Comparison of ENCODE assay signal across 8 mouse cellular contexts in the genomic region with DNA sequence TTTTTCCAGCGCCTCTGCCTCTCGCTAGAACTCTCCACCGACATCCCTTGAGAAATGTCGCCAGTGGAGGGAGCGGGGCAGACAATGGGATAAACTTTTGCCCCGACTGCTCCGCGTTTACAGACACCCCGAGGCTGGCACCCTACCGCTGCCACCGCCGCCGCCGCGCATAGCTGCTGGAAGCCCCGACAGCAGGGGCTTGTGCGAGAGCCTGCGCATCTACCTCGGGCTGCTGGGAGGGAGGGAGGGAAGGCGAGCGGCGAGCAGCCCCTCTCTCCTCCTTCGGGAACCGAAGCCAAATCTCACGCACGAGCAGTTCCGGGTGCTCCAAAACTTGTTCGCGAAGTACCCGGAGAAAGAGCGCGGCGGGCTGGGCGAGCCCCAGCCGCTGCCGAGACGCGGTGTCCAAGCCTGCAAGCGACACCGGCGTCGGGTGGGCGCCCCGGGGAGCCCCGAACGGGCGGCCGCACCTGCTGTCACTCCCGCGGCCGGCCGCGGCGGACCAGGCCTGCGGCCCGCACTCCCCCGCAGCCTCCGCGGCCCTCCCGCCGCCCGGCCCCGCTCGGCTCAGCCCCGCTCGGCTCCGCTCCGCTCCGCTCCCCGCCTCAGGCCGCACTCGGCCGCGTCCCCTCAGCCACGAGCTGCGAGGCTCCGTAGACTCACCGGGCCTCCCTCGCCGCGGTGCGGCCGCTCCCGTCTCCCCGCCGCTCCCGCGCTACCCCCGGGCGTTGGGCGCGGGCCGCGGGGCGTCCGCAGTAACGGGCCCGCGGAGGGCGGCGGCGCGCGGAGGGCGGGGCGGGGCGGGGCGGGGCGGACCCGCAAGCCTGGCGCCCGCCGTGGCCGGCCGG. TPM values are rescaled to one million over a fixed set of nuclear protein-coding genes. Genes with fewer than 3 reads are reported as not detected.
DNase-seq lines count a peak whose midpoint lies in the region; ATAC-seq and TF ChIP-seq lines count a peak whose summit lies in the region.

No protein-coding gene starts in this region.

- no peak for TF ChIP-seq POLR2A in cerebellum, adult 2 months (IDR thresholded peaks at IDR 0.05; ENCODE audit: borderline replicate concordance, insufficient read depth, low read length)

- no peak for TF ChIP-seq CTCF in cerebellum, adult 2 months (IDR thresholded peaks at IDR 0.05; ENCODE audit: borderline replicate concordance, insufficient read depth, low read depth, low read length)

- no peaks in the 10 kb centered on the region for H3K4me1 ChIP-seq in cerebellum, adult 2 months (ENCODE audit: control insufficient read depth, insufficient read depth, low read length)
- H3K4me1 ChIP-seq in intestine, embryonic 15.5 days (replicated peaks): 0 out of 2 replicates have a peak, but pooled peaks cover 5% of the 10 kb centered on the region
- H3K4me1 ChIP-seq in neural tube, embryonic 13.5 days (replicated peaks): peaks cover 26% of the 10 kb centered on the region

- WGBS in cerebellum, adult 2 months: 1% methylated on average over 110 of the region's 115 CpGs
- under 1% methylated on average over 105 of the region's 115 CpGs for WGBS in intestine, embryonic 15.5 days
- under 1% methylated on average over 99 of the region's 115 CpGs for WGBS in neural tube, embryonic 13.5 days

- H3K9me3 ChIP-seq in intestine, embryonic 15.5 days: no peaks in the 10 kb centered on the region
- H3K9me3 ChIP-seq in neural tube, embryonic 13.5 days: no peaks in the 10 kb centered on the region

- no peaks in the 10 kb centered on the region for H3K27me3 ChIP-seq in cerebellum, adult 2 months (ENCODE audit: control insufficient read depth, insufficient read depth, low read length)
- no peaks in the 10 kb centered on the region for H3K27me3 ChIP-seq in intestine, embryonic 15.5 days (replicated peaks)
- no peaks in the 10 kb centered on the region for H3K27me3 ChIP-seq in neural tube, embryonic 13.5 days

- ATAC-seq in intestine, embryonic 15.5 days: peak; percentile 82
- ATAC-seq in neural tube, embryonic 13.5 days (ENCODE audit: low read depth): peak; percentile 78

- peak overlapping the region; percentile 85 for H3K4me2 ChIP-seq in intestine, embryonic 15.5 days (replicated peaks)
- peak overlapping the region; percentile 74 for H3K4me2 ChIP-seq in neural tube, embryonic 13.5 days

- peak; percentile 3 to 43 for DNase-seq in urinary bladder, adult 18-20 months (ENCODE audit: low spot score in 2 of 2)
- DNase-seq in urinary bladder, postnatal 10 days (ENCODE audit: low spot score): no peak
- DNase-seq in cerebellum, adult 2 months: peak in 1 of 2 experiments; percentile 33
- DNase-seq in frontal cortex, postnatal 36 days (ENCODE audit: low spot score in 2 of 2): peak; percentile 15 to 17
- peak; percentile 18 to 31 for DNase-seq in lung, adult 18-20 months
- peak; percentile 44 for DNase-seq in urinary bladder, adult 2 months (ENCODE audit: low spot score)

- H3K36me3 ChIP-seq in intestine, embryonic 15.5 days: no peaks in the 10 kb centered on the region
- H3K36me3 ChIP-seq in neural tube, embryonic 13.5 days: no peaks in the 10 kb centered on the region

- peak overlapping the region; percentile 65 for H3K4me3 ChIP-seq in cerebellum, adult 2 months (replicated peaks; ENCODE audit: insufficient read depth, low read depth, low read length)
- peak overlapping the region; percentile 96 for H3K4me3 ChIP-seq in intestine, embryonic 15.5 days (replicated peaks)
- H3K4me3 ChIP-seq in neural tube, embryonic 13.5 days: peak overlapping the region; percentile 91

- peak overlapping the region; percentile 81 for H3K9ac ChIP-seq in intestine, embryonic 15.5 days
- peak overlapping the region; percentile 88 for H3K9ac ChIP-seq in neural tube, embryonic 13.5 days

- H3K27ac ChIP-seq in cerebellum, adult 2 months (ENCODE audit: insufficient read depth, low read length): no peak overlapping the region
- peak overlapping the region; percentile 77 for H3K27ac ChIP-seq in intestine, embryonic 15.5 days
- peak overlapping the region; percentile 87 for H3K27ac ChIP-seq in neural tube, embryonic 13.5 days (replicated peaks)

RNA-seq across cellular contexts. Expression of gene Gkap1, which starts 1.9 kb away (rescaled TPM):
- 27.9 and 30.0 TPM in 2 replicates for polyA plus RNA-seq in cerebellum, adult 2 months (2012; rRNA removed)
- polyA plus RNA-seq in intestine, embryonic 15.5 days (2015; fragmentation: Nextera tagmentation; extraction: Ambion mirVana): 20.0 and 21.5 TPM in 2 replicates
- 29.5 and 29.7 TPM in 2 replicates for polyA plus RNA-seq in neural tube, embryonic 13.5 days (2015; fragmentation: Nextera tagmentation; extraction: Ambion mirVana)
- polyA plus RNA-seq in urinary bladder, adult 2 months (2012; rRNA removed): 27.6 and 29.1 TPM in 2 replicates

RNA-seq across cellular contexts. Expression of gene Ubqln1, which starts 58.2 kb away (rescaled TPM):
- polyA plus RNA-seq in cerebellum, adult 2 months (2012; rRNA removed): 147 and 154 TPM in 2 replicates
- 102 and 107 TPM in 2 replicates for polyA plus RNA-seq in intestine, embryonic 15.5 days (2015; fragmentation: Nextera tagmentation; extraction: Ambion mirVana)
- 142 and 154 TPM in 2 replicates for polyA plus RNA-seq in neural tube, embryonic 13.5 days (2015; fragmentation: Nextera tagmentation; extraction: Ambion mirVana)
- 52.2 and 56.8 TPM in 2 replicates for polyA plus RNA-seq in urinary bladder, adult 2 months (2012; rRNA removed)
